Mouse (Mus musculus) right cerebral cortex, adult 2 months (tissue): ENCODE results near the gene N4bp2l1.

Source experiments
- DNase-seq, 2 experiments: peaks; one replicate each; pipeline ENCODE4 v3.0.0; 2021 to 2022; ENCODE audit warnings: low spot score in 2 of 2

Gene N4bp2l1

GRCm38 (mm10) chr5:150564426-150564825, 32.6 kb downstream of the N4bp2l1 start:
- no peak for DNase-seq

DNA sequence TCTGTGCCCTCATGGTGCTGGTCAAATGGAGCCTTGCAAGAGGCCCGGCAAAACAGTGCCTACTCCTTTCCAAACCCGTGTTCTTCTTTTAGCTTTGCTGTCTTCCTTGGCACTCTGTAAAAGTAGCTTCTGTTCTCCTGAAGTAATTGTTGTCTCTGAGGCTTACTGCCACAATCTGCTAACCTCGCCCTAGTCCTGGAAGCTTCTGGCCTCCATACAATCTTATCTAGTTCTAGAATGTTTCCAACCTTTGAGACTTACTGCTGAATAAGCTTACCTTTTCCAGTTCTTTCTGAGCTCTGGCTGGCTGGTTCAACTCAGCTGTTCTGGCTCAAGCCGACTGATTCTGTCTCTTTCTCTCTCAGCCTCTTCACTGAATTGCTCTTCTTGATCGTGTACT, 35.2 kb downstream of the N4bp2l1 start:
- no peak for DNase-seq

- DNase-seq, result no peak
Measured at GRCm38 (mm10) chr5:150561376-150561775, 35.6 kb downstream of the N4bp2l1 start.

DNA sequence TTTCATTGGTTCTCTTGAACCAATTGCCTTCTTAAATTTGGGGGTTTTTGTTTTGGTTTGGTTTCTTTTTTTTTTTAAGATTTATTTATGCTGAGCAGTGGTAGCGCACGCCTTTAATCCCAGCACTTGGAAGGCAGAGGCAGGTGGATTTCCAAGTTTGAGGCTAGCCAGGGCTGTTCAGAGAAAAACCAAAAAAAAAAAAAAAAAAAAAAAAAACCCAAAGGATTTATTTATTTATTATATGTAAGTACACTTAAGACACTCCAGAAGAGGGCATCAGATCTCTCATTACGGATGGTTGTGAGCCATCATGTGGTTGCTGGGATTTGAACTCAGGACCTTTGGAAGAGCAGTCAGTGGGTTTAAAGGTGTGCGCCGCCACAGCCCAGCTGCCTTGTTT, 36.1 kb downstream of the N4bp2l1 start:
- DNase-seq, result no peak

DNA sequence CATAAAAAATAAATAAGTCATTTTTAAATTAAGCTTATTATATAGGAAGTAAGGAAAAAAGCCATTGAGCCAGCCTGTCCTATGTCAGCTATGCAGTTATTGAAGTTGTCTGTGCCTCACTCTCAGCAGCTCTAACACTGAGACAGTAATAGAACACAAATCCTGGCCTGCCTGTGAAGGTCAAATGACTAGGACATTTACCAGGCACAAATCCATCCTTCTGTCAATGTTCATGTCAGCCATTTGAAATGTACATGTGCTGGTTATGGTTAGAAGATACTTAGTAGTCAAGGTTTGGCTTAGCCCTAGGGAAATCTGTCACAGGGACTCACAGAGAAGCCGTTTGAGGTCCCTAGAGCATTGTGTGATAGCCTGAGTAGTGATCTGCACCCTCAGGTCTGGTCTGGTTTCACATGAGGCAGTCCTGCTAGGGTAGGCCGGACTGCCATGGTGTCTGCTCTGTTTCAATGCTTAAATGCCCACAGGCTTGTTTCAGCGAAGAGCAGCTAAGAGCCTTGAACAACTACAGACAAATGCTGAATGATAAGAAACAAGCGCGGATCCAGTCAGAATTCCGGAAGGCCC, 37.4 kb downstream of the N4bp2l1 start:
- no peak for DNase-seq

GRCm38 (mm10) chr5:150551637-150552036, 45.4 kb downstream of the N4bp2l1 start:
- DNase-seq, result no peak

GRCm38 (mm10) chr5:150543184-150543583, 53.8 kb downstream of the N4bp2l1 start:
- DNase-seq, result no peak

- no peak for DNase-seq
Measured at GRCm38 (mm10) chr5:150541302-150541701, 55.7 kb downstream of the N4bp2l1 start.

DNA sequence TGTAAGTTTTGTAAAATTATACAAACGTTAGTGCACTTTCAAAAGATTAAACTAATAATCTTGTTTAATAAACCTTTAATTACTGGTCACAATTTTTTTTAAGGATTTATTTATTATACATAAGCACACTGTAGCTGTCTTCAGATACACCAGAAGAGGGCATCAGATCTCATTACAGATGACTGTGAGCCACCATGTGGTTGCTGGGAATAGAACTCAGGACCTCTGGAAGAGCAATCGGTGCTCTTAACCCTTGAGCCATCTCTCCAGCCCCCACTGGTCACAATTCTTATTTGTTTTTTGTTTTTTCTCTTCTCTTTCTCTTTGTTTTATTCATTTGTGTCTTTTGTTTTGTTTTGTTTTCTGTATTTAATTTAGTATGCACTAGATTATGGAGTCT, 71.7 kb downstream of the N4bp2l1 start:
- DNase-seq, result no peak

GRCm38 (mm10) chr5:150522867-150523234, 74.1 kb downstream of the N4bp2l1 start:
- DNase-seq, result no peak

DNA sequence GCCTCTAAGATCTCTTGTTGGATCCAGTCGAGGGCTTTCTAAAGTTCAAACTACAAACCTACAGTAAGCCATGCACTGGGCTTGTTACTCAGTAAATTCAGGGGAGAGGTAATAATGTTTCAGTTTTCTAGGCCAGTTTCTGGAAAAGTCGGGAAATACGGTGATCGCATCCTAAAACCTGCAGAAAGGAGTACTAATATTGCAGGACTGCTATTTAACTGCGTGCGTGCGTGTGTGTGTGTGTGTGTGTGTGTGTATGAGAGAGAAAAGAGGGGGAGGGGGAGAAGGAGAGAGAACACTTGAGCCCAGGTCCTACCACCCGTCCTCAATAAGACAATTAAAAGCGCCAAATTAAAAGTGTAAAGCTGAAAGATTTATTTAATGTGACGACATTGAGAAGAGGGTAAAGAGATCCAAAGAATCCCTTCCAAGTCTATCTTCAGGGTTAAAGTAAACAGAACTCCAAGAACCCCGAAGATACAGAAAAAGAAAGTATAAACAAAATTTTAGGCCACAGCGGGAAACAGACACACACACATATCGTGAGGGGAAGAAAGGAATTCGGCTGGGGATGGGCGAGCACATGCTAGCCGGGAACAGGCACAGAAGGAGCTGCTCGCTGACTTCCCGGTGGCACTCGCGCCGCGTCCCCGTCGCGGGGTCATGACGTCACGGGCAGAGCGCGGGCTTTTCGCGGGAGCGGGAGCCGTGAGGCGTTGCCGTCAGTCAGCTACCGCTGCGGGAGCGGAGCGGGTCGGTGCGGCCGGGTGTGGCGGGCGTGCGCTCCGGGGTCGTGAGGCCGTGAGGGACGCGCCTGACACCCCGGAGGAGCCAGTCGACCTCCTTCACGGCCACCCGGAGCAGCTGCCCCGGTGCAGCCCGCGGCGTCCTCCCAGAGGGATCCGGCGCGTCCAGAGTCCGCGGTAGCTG, 74.8 kb downstream of the N4bp2l1 start, which contains the start of gene Brca2:
TSS of gene Brca2 (plus strand) at position 694 of the 930 bp plus-strand sequence.
- peak; percentile 91 to 94 for DNase-seq
